Mouse (Mus musculus) gastrocnemius, postnatal 14 days (tissue): ENCODE results near the gene Lmbr1l. TPM values are rescaled to one million over a fixed set of nuclear protein-coding genes. Genes with fewer than 3 reads are reported as not detected.

Source experiments
- total RNA-seq, 2 experiments: library from RNA; stranded (reverse); gene quantifications; 2 replicates each; pipeline ENCODE4 v1.2.3; 2021

Lmbr1l gene
- total RNA-seq, 2 experiments from 2014 or later: 4.4 to 11.3 TPM

Other genes starting within 250 kb of the Lmbr1l start
- gene Rnd1, start 240.8 kb downstream of the Lmbr1l start, total RNA-seq: 1 to 10 TPM in 1 of 2 experiments, under 1 TPM in 1; 0.40 to 1.2 TPM
- not detected for gene Ccdc65, start 210.0 kb downstream of the Lmbr1l start, total RNA-seq
- gene Fkbp11, start 190.0 kb downstream of the Lmbr1l start, total RNA-seq: 1 to 10 TPM; 3.9 to 4.4 TPM
- gene Arf3, start 155.0 kb downstream of the Lmbr1l start, total RNA-seq: 10 to 100 TPM; 14.6 to 15.8 TPM
- gene Wnt10b, start 140.1 kb downstream of the Lmbr1l start, total RNA-seq: 1 to 10 TPM in 1 of 2 experiments, under 1 TPM in 1; 0.78 to 1.5 TPM
- under 1 TPM in 1 of 2 experiments, not detected in 1; 0.10 TPM for gene Wnt1, start 128.4 kb downstream of the Lmbr1l start, total RNA-seq
- 1 to 10 TPM; 1.6 to 2.7 TPM for gene Ddn, start 108.7 kb downstream of the Lmbr1l start, total RNA-seq
- gene Prkag1, start 86.7 kb downstream of the Lmbr1l start, total RNA-seq: 10 to 100 TPM; 36.6 to 42.0 TPM
- gene Kmt2d, start 47.0 kb downstream of the Lmbr1l start, total RNA-seq: 10 to 100 TPM; 40.2 to 40.8 TPM
- 1 to 10 TPM; 1.1 to 2.0 TPM for gene Rhebl1, start 23.7 kb downstream of the Lmbr1l start, total RNA-seq
- 1 to 10 TPM in 1 of 2 experiments, under 1 TPM in 1; 0.97 to 4.1 TPM for gene Dhh, start 19.7 kb downstream of the Lmbr1l start, total RNA-seq
- gene Tuba1b, start 16.3 kb upstream of the Lmbr1l start, total RNA-seq: 10 to 100 TPM; 64.0 to 93.6 TPM
- not detected for gene Gm49450, start 35.3 kb upstream of the Lmbr1l start, total RNA-seq
- gene Tuba1a, start 35.5 kb upstream of the Lmbr1l start, total RNA-seq: 100 to 1,000 TPM in 1 of 2 experiments, 10 to 100 TPM in 1; 58.7 to 109 TPM
- 10 to 100 TPM; 14.3 to 21.0 TPM for gene Tuba1c, start 111.7 kb upstream of the Lmbr1l start, total RNA-seq
- 1 to 10 TPM; 1.2 to 1.4 TPM for gene Prph, start 136.9 kb upstream of the Lmbr1l start, total RNA-seq
- 1 to 10 TPM; 1.4 to 1.8 TPM for gene Troap, start 156.3 kb upstream of the Lmbr1l start, total RNA-seq
- gene C1ql4, start 169.6 kb upstream of the Lmbr1l start, total RNA-seq: not detected
- under 1 TPM in 1 of 2 experiments, not detected in 1; 0.12 TPM for gene Dnajc22, start 174.9 kb upstream of the Lmbr1l start, total RNA-seq
- gene Spats2, start 207.7 kb upstream of the Lmbr1l start, total RNA-seq: 1 to 10 TPM; 7.1 to 8.7 TPM